Mouse (Mus musculus) large intestine, adult 2 months (tissue): Measurements from ENCODE around the gene Crabp1. TPM values are rescaled to one million over a fixed set of nuclear protein-coding genes. Genes with fewer than 3 reads are reported as not detected.

Source experiments
- DNase-seq: peaks from one replicate; pipeline ENCODE4 v3.0.0-alpha.2; 2012; ENCODE audit warnings: low read depth, low spot score
- WGBS: fragments of 180-500 bp; shearing (Covaris S2); methylation state at CpG from one replicate; pipeline ENCODE4 v1.1.7; 2018; 5-methylcytosine and 5-hydroxymethylcytosine counted together
- polyA plus RNA-seq: library from polyadenylated mRNA; depleted of rRNA; stranded (reverse); fragments of >200 nt; gene quantifications from 2 replicates; pipeline ENCODE4 v1.2.3, GENCODE M21; 2012

The Crabp1 gene
- polyA plus RNA-seq, 1 experiment, result 9.4 TPM

- no peak for DNase-seq
- WGBS, result 1% methylated on average over 41 of the region's 41 CpGs
Measured at GRCm38 (mm10) chr9:54765336-54766085, 963 bp downstream of the Crabp1 start.

- DNase-seq, result no peak
- 48% methylated on average over 11 of the region's 11 CpGs for WGBS
Measured at GRCm38 (mm10) chr9:54770140-54770780, 5.7 kb downstream of the Crabp1 start.

GRCm38 (mm10) chr9:54776451-54776982 lies 12.0 kb downstream of the Crabp1 start:
- peak; percentile 47 for DNase-seq
- WGBS, result 29% methylated on average over 13 of the region's 13 CpGs

GRCm38 (mm10) chr9:54779280-54779679 lies 14.7 kb downstream of the Crabp1 start:
- DNase-seq, result no peak

GRCm38 (mm10) chr9:54782504-54782903 lies 18.0 kb downstream of the Crabp1 start:
- DNase-seq, result no peak
- WGBS, result 75% methylated on average over 15 of the region's 15 CpGs

More at GRCm38 (mm10) chr9:54779280-54779679, 14.7 kb downstream of the Crabp1 start:
- 81% methylated on average over 8 of the region's 8 CpGs for whole genome bisulfite sequencing

GRCm38 (mm10) chr9:54784003-54784402 lies 19.5 kb downstream of the Crabp1 start:
- 82% methylated on average over 3 of the region's 3 CpGs for WGBS
- no peak for DNase-seq

GRCm38 (mm10) chr9:54785215-54785614 lies 20.7 kb downstream of the Crabp1 start:
- WGBS, result 68% methylated on average over 3 of the region's 3 CpGs
- DNase-seq, result no peak

GRCm38 (mm10) chr9:54786083-54786482 lies 21.5 kb downstream of the Crabp1 start:
- no peak for DNase-seq
- 87% methylated on average over 1 of the region's 1 CpGs for WGBS

GRCm38 (mm10) chr9:54787760-54788159 lies 23.2 kb downstream of the Crabp1 start:
- 28% methylated on average over 8 of the region's 8 CpGs for WGBS
- no peak for DNase-seq

- 36% methylated on average over 5 of the region's 5 CpGs for WGBS
Measured at GRCm38 (mm10) chr9:54790271-54790670, 25.7 kb downstream of the Crabp1 start.

GRCm38 (mm10) chr9:54801460-54801961 lies 37.0 kb downstream of the Crabp1 start:
- no peak for DNase-seq
- 51% methylated on average over 10 of the region's 10 CpGs for WGBS

More at GRCm38 (mm10) chr9:54790271-54790670, 25.7 kb downstream of the Crabp1 start:
- DNase-seq, result no peak

GRCm38 (mm10) chr9:54802749-54803679 lies 38.5 kb downstream of the Crabp1 start:
- WGBS, result 69% methylated on average over 6 of the region's 6 CpGs
- DNase-seq, result no peak

GRCm38 (mm10) chr9:54804351-54804750 lies 39.8 kb downstream of the Crabp1 start:
- WGBS, result 62% methylated on average over 5 of the region's 5 CpGs
- DNase-seq, result no peak

- WGBS, result 67% methylated on average over 4 of the region's 4 CpGs
- DNase-seq, result no peak
Measured at GRCm38 (mm10) chr9:54807761-54808160, 43.2 kb downstream of the Crabp1 start.

GRCm38 (mm10) chr9:54809953-54810352 lies 45.4 kb downstream of the Crabp1 start:
- 47% methylated on average over 4 of the region's 4 CpGs for WGBS
- no peak for DNase-seq

GRCm38 (mm10) chr9:54816508-54817201 lies 52.1 kb downstream of the Crabp1 start:
- DNase-seq, result peak; percentile 29
- 41% methylated on average over 10 of the region's 10 CpGs for WGBS

- WGBS, result 66% methylated on average over 5 of the region's 5 CpGs
Measured at GRCm38 (mm10) chr9:54821442-54822100, 57.0 kb downstream of the Crabp1 start.

More at GRCm38 (mm10) chr9:54821442-54822100, 57.0 kb downstream of the Crabp1 start:
- peak; percentile 32 for DNase-seq
